Mouse (Mus musculus): Measurements from ENCODE around the gene Ralgapa2. TPM values are rescaled to one million over a fixed set of nuclear protein-coding genes. Genes with fewer than 3 reads are reported as not detected.
A peak's percentile ranks its signal among the peaks of the same experiment; 100 is the strongest.

Ralgapa2 gene
- polyA plus RNA-seq, 1 experiment from 2014 or later = 14.2 TPM

- 9% methylated on average over 2 of the region's 2 CpGs for WGBS
- H3K27me3 ChIP-seq (ENCODE audit: control insufficient read depth, insufficient read depth, low read length) = no peaks in the 10 kb centered on the region
- H3K4me1 ChIP-seq (replicated peaks; ENCODE audit: control insufficient read depth, insufficient read depth, low read length) = no peaks in the 10 kb centered on the region
- ATAC-seq (ENCODE audit: low FRiP score) = no peak
- no peaks in the 10 kb centered on the region for H3K36me3 ChIP-seq (replicated peaks; ENCODE audit: control insufficient read depth, insufficient read depth)
- no peak for DNase-seq (ENCODE audit: low spot score)
- no peak overlapping the region for H3K9ac ChIP-seq
- no peaks in the 10 kb centered on the region for H3K9me3 ChIP-seq (ENCODE audit: control insufficient read depth, low read length)
- no peak overlapping the region for H3K4me3 ChIP-seq (replicated peaks; ENCODE audit: low read length)
- H3K27ac ChIP-seq = no peak overlapping the region
- no peak overlapping the region for H3K4me2 ChIP-seq (replicated peaks)
These were observed 111.4 kb downstream of the Ralgapa2 start for GRCm38 (mm10) chr2:146400738-146401137.

GRCm38 (mm10) chr2:146398211-146398865, 113.8 kb downstream of the Ralgapa2 start:
- DNase-seq (ENCODE audit: low spot score) = no peak
- Histone ChIP-seq H3K27me3 (ENCODE audit: control insufficient read depth, insufficient read depth, low read length) (no peaks in the 10 kb centered on the region), H3K9me3 (ENCODE audit: control insufficient read depth, low read length) (no peaks in the 10 kb centered on the region), H3K4me3 (replicated peaks; ENCODE audit: low read length) (no peak overlapping the region), H3K4me2 (replicated peaks) (no peak overlapping the region), H3K9ac (no peak overlapping the region), H3K27ac (no peak overlapping the region), H3K4me1 (replicated peaks; ENCODE audit: control insufficient read depth, insufficient read depth, low read length) (no peaks in the 10 kb centered on the region), H3K36me3 (replicated peaks; ENCODE audit: control insufficient read depth, insufficient read depth) (no peaks in the 10 kb centered on the region)
- ATAC-seq (ENCODE audit: low FRiP score) = no peak
- 90% methylated on average over 6 of the region's 6 CpGs for WGBS

- Histone ChIP-seq H3K27me3 (ENCODE audit: control insufficient read depth, insufficient read depth, low read length) (no peaks in the 10 kb centered on the region), H3K4me2 (replicated peaks) (no peak overlapping the region), H3K27ac (no peak overlapping the region), H3K36me3 (replicated peaks; ENCODE audit: control insufficient read depth, insufficient read depth) (peaks cover 14% of the 10 kb centered on the region), H3K9me3 (ENCODE audit: control insufficient read depth, low read length) (no peaks in the 10 kb centered on the region), H3K4me3 (replicated peaks; ENCODE audit: low read length) (no peak overlapping the region), H3K4me1 (replicated peaks; ENCODE audit: control insufficient read depth, insufficient read depth, low read length) (no peaks in the 10 kb centered on the region), H3K9ac (no peak overlapping the region)
- DNase-seq (ENCODE audit: low spot score) = no peak
- 90% methylated on average over 2 of the region's 2 CpGs for WGBS
- ATAC-seq (ENCODE audit: low FRiP score) = no peak
These were observed 124.9 kb downstream of the Ralgapa2 start for GRCm38 (mm10) chr2:146387211-146387610.

GRCm38 (mm10) chr2:146384582-146384981, 127.6 kb downstream of the Ralgapa2 start:
- DNase-seq (ENCODE audit: low spot score) (no peak), ATAC-seq (ENCODE audit: low FRiP score) (no peak)
- H3K4me1 ChIP-seq (replicated peaks; ENCODE audit: control insufficient read depth, insufficient read depth, low read length) = no peaks in the 10 kb centered on the region
- WGBS = 24% methylated on average over 1 of the region's 1 CpGs
- no peaks in the 10 kb centered on the region for H3K9me3 ChIP-seq (ENCODE audit: control insufficient read depth, low read length)
- no peak overlapping the region for H3K4me2 ChIP-seq (replicated peaks)
- H3K9ac ChIP-seq = no peak overlapping the region
- no peak overlapping the region for H3K27ac ChIP-seq
- H3K4me3 ChIP-seq (replicated peaks; ENCODE audit: low read length) = no peak overlapping the region
- H3K36me3 ChIP-seq (replicated peaks; ENCODE audit: control insufficient read depth, insufficient read depth) = peaks cover 12% of the 10 kb centered on the region
- no peaks in the 10 kb centered on the region for H3K27me3 ChIP-seq (ENCODE audit: control insufficient read depth, insufficient read depth, low read length)

- 87% methylated on average over 5 of the region's 5 CpGs for WGBS
These were observed 135.9 kb downstream of the Ralgapa2 start for GRCm38 (mm10) chr2:146376293-146376692.

GRCm38 (mm10) chr2:146366098-146366497, 146.0 kb downstream of the Ralgapa2 start:
- WGBS = 48% methylated on average over 12 of the region's 12 CpGs
- no peaks in the 10 kb centered on the region for H3K36me3 ChIP-seq (replicated peaks; ENCODE audit: control insufficient read depth, insufficient read depth)
- H3K4me3 ChIP-seq (replicated peaks; ENCODE audit: low read length) = no peak overlapping the region
- peak; percentile 62; the same call in 1 of the 2 replicates for ATAC-seq (ENCODE audit: low FRiP score)
- no peak overlapping the region for H3K27ac ChIP-seq
- H3K9ac ChIP-seq = no peak overlapping the region
- no peaks in the 10 kb centered on the region for H3K9me3 ChIP-seq (ENCODE audit: control insufficient read depth, low read length)
- H3K4me1 ChIP-seq (replicated peaks; ENCODE audit: control insufficient read depth, insufficient read depth, low read length) = peaks cover 15% of the 10 kb centered on the region; the same call in 1 of the 2 replicates
- H3K4me2 ChIP-seq (replicated peaks) = no peak overlapping the region
- no peak for DNase-seq (ENCODE audit: low spot score)
- no peaks in the 10 kb centered on the region for H3K27me3 ChIP-seq (ENCODE audit: control insufficient read depth, insufficient read depth, low read length)

More at GRCm38 (mm10) chr2:146376293-146376692, 135.9 kb downstream of the Ralgapa2 start:
- Histone ChIP-seq H3K4me2 (replicated peaks) (no peak overlapping the region), H3K9me3 (ENCODE audit: control insufficient read depth, low read length) (no peaks in the 10 kb centered on the region), H3K36me3 (replicated peaks; ENCODE audit: control insufficient read depth, insufficient read depth) (no peaks in the 10 kb centered on the region), H3K27me3 (ENCODE audit: control insufficient read depth, insufficient read depth, low read length) (no peaks in the 10 kb centered on the region), H3K4me1 (replicated peaks; ENCODE audit: control insufficient read depth, insufficient read depth, low read length) (no peaks in the 10 kb centered on the region), H3K4me3 (replicated peaks; ENCODE audit: low read length) (no peak overlapping the region), H3K9ac (no peak overlapping the region), H3K27ac (no peak overlapping the region)
- DNase-seq (ENCODE audit: low spot score) = no peak
- no peak for ATAC-seq (ENCODE audit: low FRiP score)

- no peak overlapping the region for H3K27ac ChIP-seq
- 71% methylated on average over 11 of the region's 11 CpGs for WGBS
These were observed 146.7 kb downstream of the Ralgapa2 start for GRCm38 (mm10) chr2:146365368-146365983.

GRCm38 (mm10) chr2:146363483-146363882, 148.7 kb downstream of the Ralgapa2 start:
- no peak overlapping the region for H3K9ac ChIP-seq
- no peak overlapping the region for H3K4me2 ChIP-seq (replicated peaks)
- ATAC-seq (ENCODE audit: low FRiP score) (no peak), DNase-seq (ENCODE audit: low spot score) (no peak)
- 65% methylated on average over 2 of the region's 2 CpGs for WGBS
- H3K36me3 ChIP-seq (replicated peaks; ENCODE audit: control insufficient read depth, insufficient read depth) = no peaks in the 10 kb centered on the region
- no peaks in the 10 kb centered on the region for H3K9me3 ChIP-seq (ENCODE audit: control insufficient read depth, low read length)
- H3K4me3 ChIP-seq (replicated peaks; ENCODE audit: low read length) = no peak overlapping the region
- no peak overlapping the region for H3K27ac ChIP-seq
- H3K4me1 ChIP-seq (replicated peaks; ENCODE audit: control insufficient read depth, insufficient read depth, low read length) = peaks cover 15% of the 10 kb centered on the region; the same call in 1 of the 2 replicates
- no peaks in the 10 kb centered on the region for H3K27me3 ChIP-seq (ENCODE audit: control insufficient read depth, insufficient read depth, low read length)

More at GRCm38 (mm10) chr2:146365368-146365983, 146.7 kb downstream of the Ralgapa2 start:
- DNase-seq (ENCODE audit: low spot score) (no peak), ATAC-seq (ENCODE audit: low FRiP score) (no peak)
- no peak overlapping the region for H3K4me3 ChIP-seq (replicated peaks; ENCODE audit: low read length)
- no peaks in the 10 kb centered on the region for H3K27me3 ChIP-seq (ENCODE audit: control insufficient read depth, insufficient read depth, low read length)
- H3K4me1 ChIP-seq (replicated peaks; ENCODE audit: control insufficient read depth, insufficient read depth, low read length) = peaks cover 15% of the 10 kb centered on the region; the same call in 1 of the 2 replicates
- H3K9ac ChIP-seq = no peak overlapping the region
- no peaks in the 10 kb centered on the region for H3K36me3 ChIP-seq (replicated peaks; ENCODE audit: control insufficient read depth, insufficient read depth)
- H3K4me2 ChIP-seq (replicated peaks) = no peak overlapping the region
- no peaks in the 10 kb centered on the region for H3K9me3 ChIP-seq (ENCODE audit: control insufficient read depth, low read length)

GRCm38 (mm10) chr2:146362932-146363331, 149.2 kb downstream of the Ralgapa2 start:
- no peak for DNase-seq (ENCODE audit: low spot score)
- Histone ChIP-seq H3K36me3 (replicated peaks; ENCODE audit: control insufficient read depth, insufficient read depth) (no peaks in the 10 kb centered on the region), H3K27ac (no peak overlapping the region), H3K9ac (no peak overlapping the region), H3K9me3 (ENCODE audit: control insufficient read depth, low read length) (no peaks in the 10 kb centered on the region), H3K4me2 (replicated peaks) (no peak overlapping the region), H3K4me1 (replicated peaks; ENCODE audit: control insufficient read depth, insufficient read depth, low read length) (peaks cover 15% of the 10 kb centered on the region; the same call in 1 of the 2 replicates), H3K4me3 (replicated peaks; ENCODE audit: low read length) (no peak overlapping the region), H3K27me3 (ENCODE audit: control insufficient read depth, insufficient read depth, low read length) (no peaks in the 10 kb centered on the region)
- ATAC-seq (ENCODE audit: low FRiP score) = no peak
- 83% methylated on average over 1 of the region's 1 CpGs for WGBS
